ENCODE assay signal across 28 mouse cellular contexts in genomic region chr19:56228586-56228985, GRCm38 (mm10). TPM values are rescaled to one million over a fixed set of nuclear protein-coding genes. Genes with fewer than 3 reads are reported as not detected.
DNase-seq lines count a peak whose midpoint lies in the region; ATAC-seq and TF ChIP-seq lines count a peak whose summit lies in the region.
"Had no signal": no experiment of that assay in that cellular context is flagged by ENCODE, and none has a peak within 500 bp of the region (broad histone marks: within the 10 kb centered on the region; RNA-seq: fewer than 3 reads in every experiment).

No protein-coding gene starts in this region.

- H3K27me3 ChIP-seq in forebrain, embryonic 11.5 days (ENCODE audit: control insufficient read depth, insufficient read depth, low read length), result no peaks in the 10 kb centered on the region
- H3K27me3 ChIP-seq in forebrain, postnatal 0 days (ENCODE audit: insufficient read depth, low read length), result no peaks in the 10 kb centered on the region
- H3K27me3 ChIP-seq in midbrain, embryonic 11.5 days (ENCODE audit: control insufficient read depth, insufficient read depth, low read length), result no peaks in the 10 kb centered on the region
- H3K27me3 ChIP-seq in midbrain, embryonic 15.5 days (replicated peaks), result no peaks in the 10 kb centered on the region

- DNase-seq in forebrain, embryonic 11.5 days (ENCODE audit: low spot score), result peak; percentile 22
- no peak for DNase-seq in forebrain, postnatal 0 days
- peak; percentile 45 for DNase-seq in midbrain, embryonic 11.5 days (ENCODE audit: low spot score, missing footprints)
- peak; percentile 68 for DNase-seq in Muller cell, postnatal 12 days (ENCODE audit: inconsistent ontology term)
- peak; percentile 57 for DNase-seq in adipocyte (ENCODE audit: low spot score)
- no peak for DNase-seq in kidney, adult 9 months
- no peak for DNase-seq in right cerebral cortex, postnatal 36 days (ENCODE audit: low spot score in 2 of 2)
- DNase-seq: adrenal gland, adult 2 months; adrenal gland, postnatal 10 days; adrenal gland, postnatal 25 days; B cell, adult 2 months; cerebellum, adult 11 months; cerebellum, adult 18-20 months; cerebellum, adult 8-10 months; cerebellum, adult 9-11 months; cerebellum, postnatal 25 days had no signal

- H3K36me3 ChIP-seq in forebrain, embryonic 11.5 days (ENCODE audit: control insufficient read depth, insufficient read depth, low read length), result no peaks in the 10 kb centered on the region
- H3K36me3 ChIP-seq in forebrain, postnatal 0 days (ENCODE audit: insufficient read depth), result no peaks in the 10 kb centered on the region
- no peaks in the 10 kb centered on the region for H3K36me3 ChIP-seq in midbrain, embryonic 11.5 days (ENCODE audit: control insufficient read depth, insufficient read depth, low read length)
- no peaks in the 10 kb centered on the region for H3K36me3 ChIP-seq in midbrain, embryonic 15.5 days (replicated peaks)
- H3K36me3 ChIP-seq: forebrain, embryonic 12.5 days; G1E had no signal

- no peak overlapping the region for H3K27ac ChIP-seq in forebrain, embryonic 11.5 days (ENCODE audit: low read depth, low read length)
- no peak overlapping the region for H3K27ac ChIP-seq in forebrain, postnatal 0 days (ENCODE audit: low read depth, low read length)
- no peak overlapping the region for H3K27ac ChIP-seq in midbrain, embryonic 11.5 days (ENCODE audit: low read depth, low read length)
- H3K27ac ChIP-seq in midbrain, embryonic 15.5 days, result no peak overlapping the region
- H3K27ac ChIP-seq: forebrain, embryonic 12.5 days had no signal

- no peak overlapping the region for H3K4me2 ChIP-seq in forebrain, embryonic 11.5 days (ENCODE audit: low read depth, low read length, severe bottlenecking)
- H3K4me2 ChIP-seq in forebrain, postnatal 0 days (ENCODE audit: low read depth), result no peak overlapping the region
- no peak overlapping the region for H3K4me2 ChIP-seq in midbrain, embryonic 11.5 days
- H3K4me2 ChIP-seq in midbrain, embryonic 15.5 days, result no peak overlapping the region
- H3K4me2 ChIP-seq: forebrain, embryonic 12.5 days had no signal

- no peak for ATAC-seq in forebrain, embryonic 11.5 days (replicated peaks; ENCODE audit: low FRiP score)
- no peak for ATAC-seq in forebrain, postnatal 0 days
- no peak for ATAC-seq in midbrain, embryonic 11.5 days (ENCODE audit: low FRiP score)
- ATAC-seq in midbrain, embryonic 15.5 days (replicated peaks), result no peak
- ATAC-seq: activated CD4-positive, CD25-positive, alpha-beta regulatory T cell, adult 4 months; CD4-positive, CD25-positive, alpha-beta regulatory T cell, adult 4 months; forebrain, embryonic 14.5 days; forebrain, embryonic 16.5 days; Patski had no signal

- no peak overlapping the region for H3K9ac ChIP-seq in forebrain, embryonic 11.5 days (ENCODE audit: low read length)
- no peak overlapping the region for H3K9ac ChIP-seq in forebrain, postnatal 0 days
- no peak overlapping the region for H3K9ac ChIP-seq in midbrain, embryonic 11.5 days (ENCODE audit: low read length)
- no peak overlapping the region for H3K9ac ChIP-seq in midbrain, embryonic 15.5 days
- H3K9ac ChIP-seq: forebrain, embryonic 12.5 days had no signal

- H3K4me1 ChIP-seq in forebrain, embryonic 11.5 days (replicated peaks; ENCODE audit: control insufficient read depth, insufficient read depth, low read length), result peaks cover 3% of the 10 kb centered on the region; the same call in 1 of the 2 replicates
- H3K4me1 ChIP-seq in forebrain, postnatal 0 days (ENCODE audit: insufficient read depth), result no peaks in the 10 kb centered on the region
- H3K4me1 ChIP-seq in midbrain, embryonic 11.5 days (ENCODE audit: control insufficient read depth, insufficient read depth, low read length), result no peaks in the 10 kb centered on the region
- H3K4me1 ChIP-seq in midbrain, embryonic 15.5 days, result peaks cover 10% of the 10 kb centered on the region; the same call in 1 of the 2 replicates

- H3K4me3 ChIP-seq in forebrain, embryonic 11.5 days (ENCODE audit: low read depth, low read length), result no peak overlapping the region
- H3K4me3 ChIP-seq in forebrain, postnatal 0 days (ENCODE audit: low read depth, low read length), result no peak overlapping the region
- H3K4me3 ChIP-seq in midbrain, embryonic 11.5 days (ENCODE audit: low read depth, low read length), result no peak overlapping the region
- no peak overlapping the region for H3K4me3 ChIP-seq in midbrain, embryonic 15.5 days
- H3K4me3 ChIP-seq: forebrain, embryonic 12.5 days had no signal

- TF ChIP-seq CTCF in forebrain, postnatal 0 days (IDR thresholded peaks at IDR 0.05; ENCODE audit: low read depth), result no peak

- H3K9me3 ChIP-seq in forebrain, embryonic 11.5 days (ENCODE audit: control insufficient read depth, low read length), result peaks cover 4% of the 10 kb centered on the region; the same call in 1 of the 2 replicates
- no peaks in the 10 kb centered on the region for H3K9me3 ChIP-seq in forebrain, postnatal 0 days (ENCODE audit: low read length)
- H3K9me3 ChIP-seq in midbrain, embryonic 11.5 days (ENCODE audit: control insufficient read depth, low read length), result peaks cover 4% of the 10 kb centered on the region; the same call in 1 of the 2 replicates
- H3K9me3 ChIP-seq in midbrain, embryonic 15.5 days, result no peaks in the 10 kb centered on the region

RNA-seq across cellular contexts. Expression of gene Habp2, which starts 58.4 kb away (rescaled TPM):
- not detected in 2 replicates for polyA plus RNA-seq in forebrain, embryonic 11.5 days (2014; fragmentation: Nextera tagmentation; extraction: Ambion mirVana)
- not detected in 2 replicates for total RNA-seq in forebrain, postnatal 0 days (2014; rRNA removed)
- 0.06 TPM in 1 of 2 replicates, not detected in the other for polyA plus RNA-seq in forebrain, postnatal 0 days (2015; fragmentation: Nextera tagmentation; extraction: Ambion mirVana)
- polyA plus RNA-seq in midbrain, embryonic 11.5 days (2014; fragmentation: Nextera tagmentation; extraction: Ambion mirVana), result not detected in 2 replicates
- polyA plus RNA-seq in midbrain, embryonic 15.5 days (2015; fragmentation: Nextera tagmentation; extraction: Ambion mirVana), result 0.10 and 0.20 TPM in 2 replicates
- total RNA-seq: adrenal gland, postnatal 25 days; CH12.LX had no signal
- polyA plus RNA-seq: activated CD4-positive, CD25-positive, alpha-beta regulatory T cell, adult 4 months; brain, embryonic 14.5 days; cortical plate, adult 2 months; embryonic facial prominence, embryonic 11.5 days; forebrain, embryonic 12.5 days; G1E had no signal

Comparison
In these comparisons a context has a peak if more than half of its experiments do, and no peak if none do; other contexts are left out.
1. DNase-seq: peak in forebrain, embryonic 11.5 days (single experiment), midbrain, embryonic 11.5 days (single experiment), Muller cell, postnatal 12 days (single experiment) and adipocyte (single experiment); none in forebrain, postnatal 0 days (single experiment), kidney, adult 9 months (single experiment) and right cerebral cortex, postnatal 36 days (0 of 2).